Mouse (Mus musculus): ENCODE measurements around the gene Abcc8. TPM values are rescaled to one million over a fixed set of nuclear protein-coding genes. Genes with fewer than 3 reads are reported as not detected.

Gene Abcc8
- 1.2 and 2.0 TPM in 2 replicates for polyA plus RNA-seq (2012; rRNA removed)

DNA sequence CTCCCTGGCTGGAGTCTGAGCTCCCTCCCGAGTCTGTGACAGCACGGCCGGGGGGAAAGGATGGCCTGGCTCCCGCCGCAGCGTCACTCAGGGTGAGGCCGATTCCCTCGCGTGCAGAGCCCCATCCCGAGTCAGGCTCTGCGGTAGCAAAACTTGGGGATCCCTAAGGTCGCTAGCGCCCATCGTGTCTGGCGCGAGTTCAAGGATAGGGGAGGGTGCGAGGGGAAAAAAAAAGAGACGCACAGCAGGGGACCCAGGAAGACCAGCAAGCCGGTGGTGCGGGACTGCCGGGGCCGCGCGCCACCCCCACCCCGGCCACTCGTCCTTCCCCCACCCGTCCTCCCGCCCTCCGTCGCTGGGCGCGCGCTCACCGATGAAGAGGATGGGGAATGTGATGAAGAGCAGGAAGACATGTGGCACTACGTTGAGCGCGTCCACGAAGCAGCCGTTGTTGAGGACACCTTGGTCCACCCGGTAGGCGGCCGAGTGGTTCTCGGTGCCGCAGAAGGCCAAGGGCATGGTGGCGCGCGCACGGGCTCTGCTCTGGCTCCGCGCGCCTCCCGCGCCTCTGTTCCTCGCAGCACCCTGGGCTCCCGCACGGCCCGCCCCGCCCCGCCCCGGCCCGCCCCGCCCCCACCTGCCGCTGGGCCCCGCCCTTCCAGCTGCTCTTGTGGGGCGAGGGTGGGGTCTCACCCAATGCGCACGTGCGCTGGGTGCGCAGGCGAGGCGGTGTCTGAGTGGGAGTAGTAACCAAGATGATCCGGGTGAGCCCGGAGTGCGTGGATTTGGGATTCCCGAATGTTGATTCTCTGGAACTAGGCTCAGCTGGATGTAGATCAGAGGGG lies at the start of gene Abcc8:
Gene Abcc8 (minus strand): TSS at position 603 of the 845 bp plus-strand sequence.
- DNase-seq, result no peak
- WGBS, result 2% methylated on average over 66 of the region's 75 CpGs
- H3K4me3 ChIP-seq (replicated peaks; ENCODE audit: extremely low read depth, low read depth, low read length), result no peak within 1 kb of the TSS
- H3K4me1 ChIP-seq (ENCODE audit: control insufficient read depth, insufficient read depth, low read length), result no peaks in the 10 kb centered on the region
- TF ChIP-seq CTCF (IDR thresholded peaks at IDR 0.05; ENCODE audit: insufficient read depth, low read length) (no peak), POLR2A (IDR thresholded peaks at IDR 0.05; ENCODE audit: borderline replicate concordance, extremely low read depth, low read depth, low read length) (no peak)

DNA sequence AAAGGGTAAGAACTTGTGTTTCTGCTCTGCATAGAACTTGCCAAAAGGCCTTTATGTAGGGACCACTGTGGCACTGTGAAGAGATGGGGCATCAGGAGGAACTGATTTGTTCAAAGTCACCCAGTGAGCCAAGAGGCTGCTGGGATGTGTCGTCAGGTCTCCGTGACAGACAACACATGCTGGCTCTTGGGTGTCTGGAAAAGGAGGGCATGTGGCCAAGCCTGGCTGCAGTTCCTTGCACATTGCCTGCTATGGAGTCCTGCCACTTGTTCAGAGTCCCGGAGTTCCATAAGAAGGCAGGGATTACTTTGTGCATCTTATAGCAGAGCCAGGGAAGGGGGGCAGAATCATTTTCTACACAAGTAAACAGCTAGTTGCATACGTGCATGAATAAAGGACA lies 47.1 kb upstream of the Abcc8 start:
- WGBS, result 64% methylated on average over 4 of the region's 4 CpGs
- no peak for TF ChIP-seq POLR2A (IDR thresholded peaks at IDR 0.05; ENCODE audit: borderline replicate concordance, extremely low read depth, low read depth, low read length)
- TF ChIP-seq CTCF (IDR thresholded peaks at IDR 0.05; ENCODE audit: insufficient read depth, low read length), result no peak
- H3K4me1 ChIP-seq (ENCODE audit: control insufficient read depth, insufficient read depth, low read length), result no peaks in the 10 kb centered on the region
- H3K4me3 ChIP-seq (replicated peaks; ENCODE audit: extremely low read depth, low read depth, low read length), result no peak overlapping the region
- DNase-seq, result no peak

DNA sequence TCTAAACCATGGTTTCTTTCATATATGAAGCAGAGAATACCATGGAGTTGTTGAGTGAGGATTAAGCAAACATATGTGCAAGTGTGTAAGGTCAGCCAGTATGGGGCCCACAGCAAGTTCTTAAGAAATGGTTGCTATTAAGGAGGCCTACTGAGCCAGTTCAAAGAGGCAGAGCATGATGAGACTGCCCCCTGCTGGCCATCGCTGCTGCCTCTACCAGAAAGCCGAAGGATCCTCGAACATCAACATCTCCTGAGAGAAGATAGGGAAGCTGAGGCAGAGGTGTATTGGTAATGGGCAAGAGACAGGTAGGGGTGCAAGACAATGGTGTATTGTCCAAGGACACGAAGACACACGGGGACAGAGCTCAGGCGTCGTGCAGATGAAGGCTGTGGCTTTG lies 46.4 kb upstream of the Abcc8 start:
- 29% methylated on average over 7 of the region's 7 CpGs for WGBS
- DNase-seq, result peak; percentile 22

DNA sequence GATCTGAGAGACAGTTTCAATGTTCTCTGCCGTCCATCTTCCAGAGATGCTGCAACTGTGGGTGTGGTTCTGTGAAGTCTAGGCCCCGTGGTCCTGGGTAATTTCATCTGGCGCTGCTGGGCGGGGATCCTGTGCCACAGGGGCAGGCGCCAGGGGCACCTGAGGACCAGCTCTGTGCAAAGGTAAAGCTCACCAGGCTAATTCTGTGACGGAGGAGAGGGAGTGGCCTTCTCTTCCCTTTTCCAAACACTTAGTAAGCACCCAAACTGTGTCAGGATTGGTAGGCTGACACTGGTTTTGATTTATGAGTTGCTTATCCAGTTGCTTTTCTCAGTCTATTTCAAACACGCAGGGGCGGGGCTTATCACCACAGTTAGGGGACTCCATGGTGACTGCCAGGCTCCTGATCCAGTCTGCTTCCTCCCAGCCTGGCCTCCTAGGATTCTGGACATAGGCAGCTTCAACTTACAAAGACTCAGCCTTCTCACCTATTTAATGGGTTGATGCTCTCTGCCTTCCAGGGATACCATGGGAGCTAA lies 40.8 kb upstream of the Abcc8 start:
- 50% methylated on average over 8 of the region's 8 CpGs for WGBS
- no peak for DNase-seq
- no peak for TF ChIP-seq CTCF (IDR thresholded peaks at IDR 0.05; ENCODE audit: insufficient read depth, low read length)
- TF ChIP-seq POLR2A (IDR thresholded peaks at IDR 0.05; ENCODE audit: borderline replicate concordance, extremely low read depth, low read depth, low read length), result no peak
- no peaks in the 10 kb centered on the region for H3K4me1 ChIP-seq (ENCODE audit: control insufficient read depth, insufficient read depth, low read length)
- no peak overlapping the region for H3K4me3 ChIP-seq (replicated peaks; ENCODE audit: extremely low read depth, low read depth, low read length)

More for the DNA sequence above, 46.4 kb upstream of the Abcc8 start:
- no peak overlapping the region for H3K4me3 ChIP-seq (replicated peaks; ENCODE audit: extremely low read depth, low read depth, low read length)
- H3K4me1 ChIP-seq (ENCODE audit: control insufficient read depth, insufficient read depth, low read length), result no peaks in the 10 kb centered on the region
- TF ChIP-seq CTCF (IDR thresholded peaks at IDR 0.05; ENCODE audit: insufficient read depth, low read length) (peak; percentile 67), POLR2A (IDR thresholded peaks at IDR 0.05; ENCODE audit: borderline replicate concordance, extremely low read depth, low read depth, low read length) (no peak)

DNA sequence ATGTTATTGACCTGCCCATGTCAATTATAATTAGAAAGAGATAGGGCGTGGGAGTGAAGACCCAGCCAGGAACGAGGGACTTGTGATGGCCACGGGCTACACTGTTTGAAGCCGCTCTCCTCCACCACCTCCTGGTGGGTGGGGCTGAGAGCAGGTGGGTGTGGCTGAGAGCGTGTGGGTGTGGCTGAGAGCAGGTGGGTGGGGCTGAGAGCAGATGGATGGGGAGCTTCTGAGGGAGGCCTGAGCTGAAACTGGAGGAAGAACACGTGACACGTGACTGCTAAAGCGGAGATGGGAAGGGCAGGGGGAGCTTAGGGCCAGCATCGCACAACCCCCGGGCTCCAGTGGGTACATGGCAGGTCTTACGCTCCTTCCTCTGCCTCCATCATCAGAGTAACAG lies 38.6 kb upstream of the Abcc8 start:
- 12% methylated on average over 11 of the region's 11 CpGs for WGBS
- no peaks in the 10 kb centered on the region for H3K4me1 ChIP-seq (ENCODE audit: control insufficient read depth, insufficient read depth, low read length)
- H3K4me3 ChIP-seq (replicated peaks; ENCODE audit: extremely low read depth, low read depth, low read length), result no peak overlapping the region
- DNase-seq, result no peak
- TF ChIP-seq CTCF (IDR thresholded peaks at IDR 0.05; ENCODE audit: insufficient read depth, low read length), result no peak
- no peak for TF ChIP-seq POLR2A (IDR thresholded peaks at IDR 0.05; ENCODE audit: borderline replicate concordance, extremely low read depth, low read depth, low read length)

DNA sequence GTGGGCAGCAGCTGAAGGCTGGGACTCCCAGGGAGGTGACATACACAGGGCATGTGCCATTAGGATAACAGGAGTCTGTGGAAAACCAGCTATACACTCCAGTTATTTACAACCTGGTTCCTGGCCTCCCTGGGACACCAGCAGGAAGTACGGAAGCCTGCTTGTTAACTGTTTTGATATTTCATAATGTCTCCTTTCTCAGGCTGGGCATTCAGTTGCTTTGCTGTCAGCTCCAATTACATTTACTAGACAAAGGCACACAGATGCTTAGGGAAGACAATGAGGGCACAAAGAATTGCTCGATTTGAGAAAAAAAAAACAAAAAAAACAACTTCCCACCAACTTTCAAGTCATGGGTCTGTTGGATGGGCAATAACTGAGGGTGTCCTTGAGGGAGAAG lies 36.6 kb upstream of the Abcc8 start:
- Histone ChIP-seq H3K4me1 (ENCODE audit: control insufficient read depth, insufficient read depth, low read length) (no peaks in the 10 kb centered on the region), H3K4me3 (replicated peaks; ENCODE audit: extremely low read depth, low read depth, low read length) (no peak overlapping the region)
- WGBS, result 62% methylated on average over 2 of the region's 2 CpGs
- TF ChIP-seq CTCF (IDR thresholded peaks at IDR 0.05; ENCODE audit: insufficient read depth, low read length), result no peak
- no peak for DNase-seq

DNA sequence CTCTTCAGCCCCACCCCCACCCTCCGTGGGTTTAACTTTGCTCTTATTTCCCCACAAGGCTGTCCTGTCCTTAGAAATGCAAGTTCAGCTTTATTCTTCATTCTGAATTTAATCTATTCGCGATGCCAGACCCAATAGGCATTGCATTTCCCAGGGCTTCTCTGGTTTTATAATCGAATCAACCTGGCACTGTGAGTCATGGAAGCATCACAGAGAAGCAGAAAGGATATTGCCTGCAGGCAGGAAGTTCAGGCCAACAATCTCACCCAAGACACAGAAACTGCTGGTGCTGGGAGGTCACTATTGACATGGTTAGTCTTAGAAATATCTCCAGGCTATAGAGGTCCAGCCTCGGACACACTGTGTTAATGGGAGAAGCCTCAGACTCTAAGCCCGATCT lies 30.4 kb upstream of the Abcc8 start:
- WGBS, result 79% methylated on average over 6 of the region's 6 CpGs
- TF ChIP-seq CTCF (IDR thresholded peaks at IDR 0.05; ENCODE audit: insufficient read depth, low read length), result no peak
- no peak for TF ChIP-seq POLR2A (IDR thresholded peaks at IDR 0.05; ENCODE audit: borderline replicate concordance, extremely low read depth, low read depth, low read length)
- no peak for DNase-seq
- Histone ChIP-seq H3K4me3 (replicated peaks; ENCODE audit: extremely low read depth, low read depth, low read length) (no peak overlapping the region), H3K4me1 (ENCODE audit: control insufficient read depth, insufficient read depth, low read length) (no peaks in the 10 kb centered on the region)

DNA sequence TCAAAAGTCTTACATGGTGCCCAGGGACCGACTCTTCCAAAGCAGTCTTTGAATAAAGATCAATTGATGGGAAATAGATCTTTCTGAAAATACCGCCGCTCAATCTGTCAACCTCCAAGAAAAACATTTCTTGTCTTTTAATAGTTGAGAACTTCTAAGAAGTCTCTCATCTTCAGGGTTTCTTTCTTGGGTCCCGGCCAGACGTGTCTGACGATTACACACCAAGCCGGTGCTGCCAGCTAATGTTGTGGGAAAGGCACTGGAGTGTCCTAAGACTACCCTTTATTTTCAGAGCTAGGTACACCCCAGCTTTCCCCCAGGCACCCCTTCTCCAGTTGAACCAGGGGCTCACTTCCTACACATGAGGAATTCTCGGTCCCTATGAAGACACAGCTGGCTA lies 28.3 kb upstream of the Abcc8 start:
- no peak overlapping the region for H3K4me3 ChIP-seq (replicated peaks; ENCODE audit: extremely low read depth, low read depth, low read length)
- H3K4me1 ChIP-seq (ENCODE audit: control insufficient read depth, insufficient read depth, low read length), result no peaks in the 10 kb centered on the region
- WGBS, result 86% methylated on average over 8 of the region's 8 CpGs
- TF ChIP-seq CTCF (IDR thresholded peaks at IDR 0.05; ENCODE audit: insufficient read depth, low read length) (no peak), POLR2A (IDR thresholded peaks at IDR 0.05; ENCODE audit: borderline replicate concordance, extremely low read depth, low read depth, low read length) (no peak)
- DNase-seq, result no peak

DNA sequence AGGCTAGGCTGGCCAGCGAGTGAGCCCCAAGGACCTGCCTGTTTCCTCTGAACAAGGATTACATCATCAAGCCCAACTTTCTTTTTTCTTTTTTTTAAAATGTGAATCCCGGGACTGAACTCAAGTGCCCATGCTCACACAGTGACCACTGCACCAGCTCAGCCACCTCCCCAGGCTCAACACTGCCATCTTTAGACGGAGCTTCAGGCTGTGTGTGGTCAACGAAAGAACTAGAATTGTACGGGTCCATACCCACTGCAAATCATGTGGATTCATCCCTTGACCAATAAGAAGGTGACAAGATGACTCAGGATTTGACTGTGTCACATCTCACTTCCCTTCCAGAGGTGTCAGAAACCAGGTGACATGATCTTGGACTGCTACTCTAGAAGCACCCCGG lies 24.9 kb upstream of the Abcc8 start:
- 61% methylated on average over 6 of the region's 6 CpGs for WGBS
- H3K4me1 ChIP-seq (ENCODE audit: control insufficient read depth, insufficient read depth, low read length), result no peaks in the 10 kb centered on the region
- TF ChIP-seq CTCF (IDR thresholded peaks at IDR 0.05; ENCODE audit: insufficient read depth, low read length) (no peak), POLR2A (IDR thresholded peaks at IDR 0.05; ENCODE audit: borderline replicate concordance, extremely low read depth, low read depth, low read length) (no peak)
- H3K4me3 ChIP-seq (replicated peaks; ENCODE audit: extremely low read depth, low read depth, low read length), result no peak overlapping the region
- no peak for DNase-seq

DNA sequence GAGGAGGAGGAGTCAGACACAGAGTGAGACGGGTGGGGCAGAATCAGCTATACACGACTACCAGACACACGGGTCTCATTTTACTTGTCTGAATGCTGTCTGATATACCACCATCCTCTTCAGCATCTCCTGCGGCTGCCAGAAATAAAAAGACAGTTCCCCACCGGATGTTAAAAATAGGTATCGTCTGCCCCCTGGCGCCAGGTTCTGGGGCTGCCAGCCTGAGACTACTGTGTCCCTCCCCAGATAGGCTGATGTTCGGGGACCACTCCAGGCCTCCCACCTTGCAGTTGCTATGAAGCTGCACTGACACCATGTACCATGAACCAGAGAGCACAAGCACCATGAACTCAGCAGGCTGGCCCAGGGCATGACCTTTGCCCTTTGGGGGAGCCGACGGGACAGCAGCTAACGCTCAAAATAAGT lies 24.2 kb upstream of the Abcc8 start:
- Histone ChIP-seq H3K4me3 (replicated peaks; ENCODE audit: extremely low read depth, low read depth, low read length) (no peak overlapping the region), H3K4me1 (ENCODE audit: control insufficient read depth, insufficient read depth, low read length) (no peaks in the 10 kb centered on the region)
- DNase-seq, result peak; percentile 6
- TF ChIP-seq POLR2A (IDR thresholded peaks at IDR 0.05; ENCODE audit: borderline replicate concordance, extremely low read depth, low read depth, low read length) (no peak), CTCF (IDR thresholded peaks at IDR 0.05; ENCODE audit: insufficient read depth, low read length) (no peak)
- 38% methylated on average over 11 of the region's 11 CpGs for WGBS
